Mouse (Mus musculus): ENCODE results near the gene Lrfn2. TPM values are rescaled to one million over a fixed set of nuclear protein-coding genes. Genes with fewer than 3 reads are reported as not detected.

Lrfn2 gene
- polyA plus RNA-seq, 1 experiment from 2014 or later = 1.0 TPM

DNA sequence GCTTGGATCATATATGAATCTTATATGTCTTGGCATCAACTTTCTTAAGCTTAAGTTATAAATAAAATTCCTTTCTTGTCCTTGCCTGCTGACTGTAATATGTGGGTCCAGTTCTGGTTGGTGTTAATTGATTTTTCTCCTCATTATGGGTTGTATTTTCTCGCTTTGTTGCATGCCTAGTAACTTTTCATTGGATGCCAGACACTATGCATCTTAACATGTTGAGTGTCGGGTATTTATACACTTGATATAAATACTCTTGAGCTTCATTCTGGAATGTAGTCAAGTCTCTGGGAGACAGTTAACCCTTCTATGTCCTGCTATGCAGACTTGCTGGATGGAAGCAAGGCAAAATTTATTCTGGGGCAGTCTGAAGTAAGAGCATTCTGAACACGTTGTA lies 192.5 kb downstream of the Lrfn2 start:
- Histone ChIP-seq H3K27ac (ENCODE audit: low read length) (no peak overlapping the region), H3K4me3 (replicated peaks; ENCODE audit: low read length) (no peak overlapping the region), H3K4me1 (ENCODE audit: control insufficient read depth, insufficient read depth, low read length) (no peaks in the 10 kb centered on the region), H3K4me2 (ENCODE audit: low read depth, low read length) (no peak overlapping the region), H3K9me3 (replicated peaks; ENCODE audit: control insufficient read depth, low read length) (no peaks in the 10 kb centered on the region), H3K36me3 (ENCODE audit: control insufficient read depth, insufficient read depth, low read length) (no peaks in the 10 kb centered on the region), H3K27me3 (ENCODE audit: control insufficient read depth, insufficient read depth, low read length) (peaks cover 5% of the 10 kb centered on the region; the same call in 1 of the 2 replicates), H3K9ac (ENCODE audit: low read length) (no peak overlapping the region)
- no peak for ATAC-seq (ENCODE audit: insufficient read depth, low FRiP score)
- 56% methylated on average over 3 of the region's 3 CpGs for WGBS

Small RNA genes within 50 kb of the gene (microRNA-seq; reads per million reads assigned to microRNA genes)
- not detected for gene Gm44304

All from stomach, embryonic 16.5 days (tissue).